Mouse (Mus musculus): ENCODE results near the gene Mga. TPM values are rescaled to one million over a fixed set of nuclear protein-coding genes. Genes with fewer than 3 reads are reported as not detected.

Mga gene
- polyA plus RNA-seq, 1 experiment from 2014 or later = 6.1 TPM

GRCm38 (mm10) chr2:119896553-119897089 lies 407 bp upstream of the Mga start:
- Histone ChIP-seq H3K36me3 (ENCODE audit: control insufficient read depth, insufficient read depth) (no peaks in the 10 kb centered on the region), H3K9ac (ENCODE audit: low read depth, low read length) (peak overlapping the region; percentile 41), H3K9me3 (replicated peaks; ENCODE audit: control insufficient read depth, low read length) (no peaks in the 10 kb centered on the region), H3K4me2 (ENCODE audit: low read depth, low read length) (peak overlapping the region; percentile 99), H3K4me1 (ENCODE audit: control insufficient read depth, low read depth, low read length) (peaks cover 14% of the 10 kb centered on the region), H3K27me3 (ENCODE audit: control insufficient read depth, insufficient read depth, low read depth, low read length) (no peaks in the 10 kb centered on the region), H3K4me3 (ENCODE audit: low read depth, low read length) (peak overlapping the region; percentile 66), H3K27ac (ENCODE audit: low read length) (peak overlapping the region; percentile 94)
- 12% methylated on average over 19 of the region's 19 CpGs for WGBS (ENCODE audit: insufficient replicate concordance)
- ATAC-seq (ENCODE audit: low read depth) = peak; percentile 66

DNA sequence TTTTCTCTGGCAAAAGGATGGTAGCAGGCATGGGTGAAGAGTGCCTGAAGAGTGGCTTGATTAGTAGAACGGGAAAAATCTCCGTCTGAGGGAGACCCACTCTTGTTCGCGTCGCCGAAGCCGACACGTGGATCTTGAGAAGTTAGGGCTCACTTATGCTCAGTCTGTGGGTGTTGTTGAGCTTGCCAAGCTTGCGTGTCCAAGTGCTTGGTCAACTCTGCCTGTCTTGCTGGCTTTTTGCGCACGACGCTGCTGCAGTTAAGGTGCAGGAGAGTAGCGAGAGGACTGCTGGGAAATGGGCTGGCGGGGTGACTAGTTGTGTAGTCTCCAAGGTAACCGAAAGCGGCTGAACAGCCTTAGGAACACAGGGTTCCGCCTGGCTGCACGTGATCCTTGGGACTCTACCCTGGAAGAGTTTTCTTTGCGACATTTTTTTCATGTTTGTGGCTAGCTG lies 1.1 kb downstream of the Mga start:
- peak overlapping the region; percentile 64 for H3K9ac ChIP-seq (ENCODE audit: low read depth, low read length)
- peak; percentile 68 for ATAC-seq (ENCODE audit: low read depth)
- peak overlapping the region; percentile 94 for H3K27ac ChIP-seq (ENCODE audit: low read length)
- 1% methylated on average over 19 of the region's 19 CpGs for WGBS (ENCODE audit: insufficient replicate concordance)
- peak overlapping the region; percentile 66 for H3K4me3 ChIP-seq (ENCODE audit: low read depth, low read length)
- H3K4me1 ChIP-seq (ENCODE audit: control insufficient read depth, low read depth, low read length) = peaks cover 14% of the 10 kb centered on the region
- H3K36me3 ChIP-seq (ENCODE audit: control insufficient read depth, insufficient read depth) = no peaks in the 10 kb centered on the region; the same call in 1 of the 2 replicates
- H3K4me2 ChIP-seq (ENCODE audit: low read depth, low read length) = peak overlapping the region; percentile 99
- H3K27me3 ChIP-seq (ENCODE audit: control insufficient read depth, insufficient read depth, low read depth, low read length) = no peaks in the 10 kb centered on the region
- no peaks in the 10 kb centered on the region for H3K9me3 ChIP-seq (replicated peaks; ENCODE audit: control insufficient read depth, low read length)

- Histone ChIP-seq H3K36me3 (ENCODE audit: control insufficient read depth, insufficient read depth) (peaks cover 5% of the 10 kb centered on the region), H3K27me3 (ENCODE audit: control insufficient read depth, insufficient read depth, low read depth, low read length) (no peaks in the 10 kb centered on the region), H3K4me2 (ENCODE audit: low read depth, low read length) (no peak overlapping the region), H3K27ac (ENCODE audit: low read length) (no peak overlapping the region), H3K9ac (ENCODE audit: low read depth, low read length) (no peak overlapping the region), H3K4me1 (ENCODE audit: control insufficient read depth, low read depth, low read length) (no peaks in the 10 kb centered on the region), H3K9me3 (replicated peaks; ENCODE audit: control insufficient read depth, low read length) (no peaks in the 10 kb centered on the region), H3K4me3 (ENCODE audit: low read depth, low read length) (no peak overlapping the region)
- no peak for ATAC-seq (ENCODE audit: low read depth)
Measured at GRCm38 (mm10) chr2:119916007-119916406, 19.0 kb downstream of the Mga start.

- H3K36me3 ChIP-seq (ENCODE audit: control insufficient read depth, insufficient read depth) = peaks cover 5% of the 10 kb centered on the region
- ATAC-seq (ENCODE audit: low read depth) = peak; percentile 30; the same call in 1 of the 2 replicates
- no peak overlapping the region for H3K27ac ChIP-seq (ENCODE audit: low read length)
- no peak overlapping the region for H3K9ac ChIP-seq (ENCODE audit: low read depth, low read length)
- H3K4me2 ChIP-seq (ENCODE audit: low read depth, low read length) = no peak overlapping the region
- 64% methylated on average over 1 of the region's 1 CpGs for WGBS (ENCODE audit: insufficient replicate concordance)
- H3K4me1 ChIP-seq (ENCODE audit: control insufficient read depth, low read depth, low read length) = no peaks in the 10 kb centered on the region
- H3K9me3 ChIP-seq (replicated peaks; ENCODE audit: control insufficient read depth, low read length) = no peaks in the 10 kb centered on the region
- H3K4me3 ChIP-seq (ENCODE audit: low read depth, low read length) = no peak overlapping the region
- H3K27me3 ChIP-seq (ENCODE audit: control insufficient read depth, insufficient read depth, low read depth, low read length) = no peaks in the 10 kb centered on the region
Measured at GRCm38 (mm10) chr2:119917631-119918369, 20.8 kb downstream of the Mga start.

GRCm38 (mm10) chr2:119970571-119970970 lies 73.5 kb downstream of the Mga start:
- no peak overlapping the region for H3K27ac ChIP-seq (ENCODE audit: low read length)
- H3K27me3 ChIP-seq (ENCODE audit: control insufficient read depth, insufficient read depth, low read depth, low read length) = no peaks in the 10 kb centered on the region
- no peaks in the 10 kb centered on the region for H3K9me3 ChIP-seq (replicated peaks; ENCODE audit: control insufficient read depth, low read length)
- peaks cover 8% of the 10 kb centered on the region for H3K4me1 ChIP-seq (ENCODE audit: control insufficient read depth, low read depth, low read length)
- WGBS (ENCODE audit: insufficient replicate concordance) = 32% methylated on average over 9 of the region's 9 CpGs
- ATAC-seq (ENCODE audit: low read depth) = no peak
- H3K4me2 ChIP-seq (ENCODE audit: low read depth, low read length) = no peak overlapping the region
- H3K36me3 ChIP-seq (ENCODE audit: control insufficient read depth, insufficient read depth) = no peaks in the 10 kb centered on the region
- no peak overlapping the region for H3K4me3 ChIP-seq (ENCODE audit: low read depth, low read length)
- no peak overlapping the region for H3K9ac ChIP-seq (ENCODE audit: low read depth, low read length)

GRCm38 (mm10) chr2:119971316-119971715 lies 74.3 kb downstream of the Mga start:
- H3K4me3 ChIP-seq (ENCODE audit: low read depth, low read length) = no peak overlapping the region
- no peaks in the 10 kb centered on the region for H3K9me3 ChIP-seq (replicated peaks; ENCODE audit: control insufficient read depth, low read length)
- WGBS (ENCODE audit: insufficient replicate concordance) = 76% methylated on average over 3 of the region's 3 CpGs
- peaks cover 8% of the 10 kb centered on the region for H3K4me1 ChIP-seq (ENCODE audit: control insufficient read depth, low read depth, low read length)
- H3K4me2 ChIP-seq (ENCODE audit: low read depth, low read length) = no peak overlapping the region; the same call in 1 of the 2 replicates
- no peaks in the 10 kb centered on the region for H3K36me3 ChIP-seq (ENCODE audit: control insufficient read depth, insufficient read depth)
- H3K27me3 ChIP-seq (ENCODE audit: control insufficient read depth, insufficient read depth, low read depth, low read length) = no peaks in the 10 kb centered on the region
- ATAC-seq (ENCODE audit: low read depth) = no peak
- H3K27ac ChIP-seq (ENCODE audit: low read length) = no peak overlapping the region
- H3K9ac ChIP-seq (ENCODE audit: low read depth, low read length) = no peak overlapping the region

DNA sequence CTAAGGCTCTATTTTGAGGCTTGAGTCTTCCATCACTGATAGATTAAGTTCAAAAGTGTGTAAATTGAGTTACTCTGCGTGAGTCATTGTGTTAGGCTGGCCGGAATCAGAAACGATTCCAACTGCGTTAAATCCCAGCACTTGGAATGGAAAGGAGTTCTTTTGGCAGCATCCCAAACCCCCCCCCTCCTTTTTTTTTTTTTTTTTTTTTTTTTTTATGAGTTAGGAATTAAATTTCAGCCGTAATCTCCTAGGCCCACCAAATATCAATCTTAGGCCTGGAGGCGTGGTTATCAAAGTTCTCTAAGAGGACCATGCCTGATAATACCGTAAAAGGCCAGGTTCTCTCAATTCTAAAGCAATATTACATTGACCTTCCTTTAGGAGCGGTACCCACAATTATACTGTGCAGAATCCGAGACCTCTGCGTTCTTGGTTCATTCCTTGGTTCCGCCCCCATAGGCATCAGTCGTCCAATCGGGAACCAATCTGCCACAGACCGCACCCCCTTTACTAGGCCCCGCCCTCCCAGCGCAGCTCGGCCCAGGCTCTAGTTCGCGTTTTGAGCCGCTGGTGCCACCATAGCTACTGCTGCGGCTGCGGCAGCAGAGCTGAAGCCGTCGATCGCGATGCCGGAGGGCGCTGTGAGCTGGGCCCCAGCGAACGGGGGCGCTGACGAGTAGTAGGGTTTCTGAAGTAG lies 75.0 kb downstream of the Mga start:
- no peak overlapping the region for H3K27ac ChIP-seq (ENCODE audit: low read length)
- peaks cover 8% of the 10 kb centered on the region for H3K4me1 ChIP-seq (ENCODE audit: control insufficient read depth, low read depth, low read length)
- H3K4me3 ChIP-seq (ENCODE audit: low read depth, low read length) = peak overlapping the region; percentile 72
- 5% methylated on average over 32 of the region's 32 CpGs for WGBS (ENCODE audit: insufficient replicate concordance)
- peak overlapping the region; percentile 76 for H3K9ac ChIP-seq (ENCODE audit: low read depth, low read length)
- H3K27me3 ChIP-seq (ENCODE audit: control insufficient read depth, insufficient read depth, low read depth, low read length) = no peaks in the 10 kb centered on the region
- no peaks in the 10 kb centered on the region for H3K36me3 ChIP-seq (ENCODE audit: control insufficient read depth, insufficient read depth)
- H3K9me3 ChIP-seq (replicated peaks; ENCODE audit: control insufficient read depth, low read length) = no peaks in the 10 kb centered on the region
- peak overlapping the region; percentile 83 for H3K4me2 ChIP-seq (ENCODE audit: low read depth, low read length)
- ATAC-seq (ENCODE audit: low read depth) = peak; percentile 100

DNA sequence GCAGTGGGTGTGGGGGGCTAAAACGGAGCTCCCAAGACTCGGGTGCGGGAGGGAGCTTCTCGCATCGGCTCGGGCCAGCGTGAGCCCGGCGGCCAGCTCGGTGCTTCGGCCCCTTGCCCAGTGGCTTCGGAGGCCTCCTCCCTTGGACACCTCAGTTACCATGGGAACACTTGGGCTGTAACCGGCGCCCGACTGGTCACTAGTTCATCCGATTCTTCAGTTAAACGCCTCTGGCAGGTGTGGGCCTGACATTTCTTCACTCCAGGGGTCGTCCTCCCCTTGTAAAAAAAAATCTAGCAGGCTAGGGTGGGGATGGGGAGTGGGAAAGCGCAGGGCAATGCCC lies 75.5 kb downstream of the Mga start, which contains the start of gene Mapkbp1:
Gene Mapkbp1, plus strand, starts transcription at position 163 of the 343 bp plus-strand sequence.
- 1% methylated on average over 19 of the region's 19 CpGs for WGBS (ENCODE audit: insufficient replicate concordance)
- no peak within 1 kb of the TSS for H3K27ac ChIP-seq (ENCODE audit: low read length)
- no peak for ATAC-seq (ENCODE audit: low read depth)

More for the DNA sequence above, 75.5 kb downstream of the Mga start, which contains the start of gene Mapkbp1:
- H3K9ac ChIP-seq (ENCODE audit: low read depth, low read length) = peak within 1 kb of the TSS; percentile 76
- H3K4me3 ChIP-seq (ENCODE audit: low read depth, low read length) = peak within 1 kb of the TSS; percentile 72
- peaks cover 8% of the 10 kb centered on the region for H3K4me1 ChIP-seq (ENCODE audit: control insufficient read depth, low read depth, low read length)
- no peaks in the 10 kb centered on the region for H3K27me3 ChIP-seq (ENCODE audit: control insufficient read depth, insufficient read depth, low read depth, low read length)
- H3K4me2 ChIP-seq (ENCODE audit: low read depth, low read length) = peak within 1 kb of the TSS; percentile 83
- H3K36me3 ChIP-seq (ENCODE audit: control insufficient read depth, insufficient read depth) = no peaks in the 10 kb centered on the region
- H3K9me3 ChIP-seq (replicated peaks; ENCODE audit: control insufficient read depth, low read length) = no peaks in the 10 kb centered on the region
